Mouse (Mus musculus) hindbrain, postnatal 0 days (tissue): ENCODE results near the gene Susd2. TPM values are rescaled to one million over a fixed set of nuclear protein-coding genes. Genes with fewer than 3 reads are reported as not detected.

Experiments
- ATAC-seq: fragments of 200-750 bp; cut with Nextera tagmentation; 2 replicates; pipeline ENCODE4 v1.8.0; 2017; ENCODE audit warnings: mild to moderate bottlenecking, moderate TSS enrichment, moderate library complexity
- DNase-seq: peaks from one replicate; pipeline ENCODE4 v3.0.0-alpha.2; 2015; ENCODE audit warnings: low spot score
- H3K27ac ChIP-seq: fragments of 300-500 bp; sonication (generic); 2 replicates; pipeline ENCODE4 v1.5.1; 2014; ENCODE audit warnings: mild to moderate bottlenecking
- H3K27me3 ChIP-seq: fragments of 300-500 bp; sonication (generic); 2 replicates; pipeline ENCODE4 v1.6.1; 2014; ENCODE audit warnings: low read length, mixed read lengths; ENCODE audit not compliant: insufficient read depth
- H3K36me3 ChIP-seq: fragments of 300-500 bp; sonication (generic); 2 replicates; pipeline ENCODE4 v1.6.1; 2014; ENCODE audit warnings: low read length, mixed read lengths; ENCODE audit not compliant: insufficient read depth
- H3K4me1 ChIP-seq: fragments of 300-500 bp; sonication (generic); 2 replicates; pipeline ENCODE4 v1.6.1; 2014; ENCODE audit warnings: antibody characterized with exemption, low read length, mixed read lengths; ENCODE audit not compliant: insufficient read depth
- H3K4me2 ChIP-seq: fragments of 300-500 bp; sonication (generic); 2 replicates; pipeline ENCODE4 v1.6.1; 2014; ENCODE audit warnings: low read depth, mild to moderate bottlenecking, low read length, moderate library complexity, mixed read lengths
- H3K4me3 ChIP-seq: fragments of 300-500 bp; sonication (generic); 2 replicates; pipeline ENCODE4 v1.5.1; 2014; ENCODE audit warnings: low read length
- H3K9ac ChIP-seq: fragments of 300-500 bp; sonication (generic); replicated peaks from 2 replicates; pipeline ENCODE4 v1.6.1; 2014; ENCODE audit warnings: mild to moderate bottlenecking, low read length, moderate library complexity, mixed read lengths
- H3K9me3 ChIP-seq: fragments of 300-500 bp; sonication (generic); 2 replicates; pipeline ENCODE4 v1.6.1; 2016; ENCODE audit warnings: low read length, mixed read lengths
- CTCF ChIP-seq: IDR thresholded peaks from 2 replicates; pipeline ENCODE4 v1.5.1; 2016; ENCODE audit warnings: antibody characterized with exemption, control low read depth, low read depth
- WGBS: fragments of 180-500 bp; shearing (Covaris S2); extraction: QIAGEN DNeasy Blood & Tissue Kit; methylation state at CpG from one replicate; pipeline ENCODE4 v1.1.7; 2014; 5-methylcytosine and 5-hydroxymethylcytosine counted together
- polyA plus RNA-seq: library from polyadenylated mRNA; unstranded; fragments of >200 nt; fragmentation: Nextera tagmentation; extraction: Ambion mirVana; gene quantifications from 2 replicates; pipeline ENCODE4 v1.2.1, GENCODE M21; 2015
- total RNA-seq: library from RNA; depleted of rRNA; stranded (reverse); fragments of >200 nt; gene quantifications from 2 replicates; pipeline ENCODE4 v1.2.3, GENCODE M21; 2014

The Susd2 gene
- total and polyA plus RNA-seq, 2 experiments from 2014 or later, result 11.2 to 14.4 TPM

DNA sequence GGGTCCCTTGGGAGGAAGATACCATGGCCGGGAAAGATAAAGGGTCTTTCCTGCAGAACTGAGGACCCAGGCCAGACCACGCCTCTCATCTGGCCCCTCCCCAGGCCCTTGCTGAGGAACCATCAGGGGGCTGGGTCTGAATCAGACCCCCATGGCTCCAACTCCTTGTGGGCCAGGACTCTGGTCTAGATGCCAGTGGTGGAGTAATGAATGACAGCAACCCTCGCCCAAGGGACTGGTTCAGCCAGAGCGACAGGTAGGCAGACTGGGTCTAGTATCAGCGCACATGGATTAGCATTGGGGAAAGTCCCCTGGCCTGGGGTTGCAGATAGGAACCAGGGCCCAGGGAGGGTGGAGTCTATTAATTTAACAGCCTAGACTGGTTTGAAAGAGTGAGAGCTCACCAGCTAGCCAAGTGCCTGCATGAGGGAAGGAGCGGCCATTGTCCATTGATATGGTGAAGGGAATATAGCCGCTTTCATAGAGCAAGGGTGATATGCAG lies 2.0 kb downstream of the Susd2 start:
- Histone ChIP-seq H3K27me3 (no peaks in the 10 kb centered on the region), H3K27ac (no peak overlapping the region), H3K4me3 (no peak overlapping the region), H3K9ac (no peak overlapping the region), H3K4me1 (peaks cover 9% of the 10 kb centered on the region; the same call in 1 of the 2 replicates), H3K36me3 (no peaks in the 10 kb centered on the region; the same call in 1 of the 2 replicates), H3K9me3 (no peaks in the 10 kb centered on the region), H3K4me2 (no peak overlapping the region)
- ATAC-seq (no peak), DNase-seq (no peak)
- no peak for TF ChIP-seq CTCF
- 94% methylated on average over 7 of the region's 7 CpGs for WGBS

DNA sequence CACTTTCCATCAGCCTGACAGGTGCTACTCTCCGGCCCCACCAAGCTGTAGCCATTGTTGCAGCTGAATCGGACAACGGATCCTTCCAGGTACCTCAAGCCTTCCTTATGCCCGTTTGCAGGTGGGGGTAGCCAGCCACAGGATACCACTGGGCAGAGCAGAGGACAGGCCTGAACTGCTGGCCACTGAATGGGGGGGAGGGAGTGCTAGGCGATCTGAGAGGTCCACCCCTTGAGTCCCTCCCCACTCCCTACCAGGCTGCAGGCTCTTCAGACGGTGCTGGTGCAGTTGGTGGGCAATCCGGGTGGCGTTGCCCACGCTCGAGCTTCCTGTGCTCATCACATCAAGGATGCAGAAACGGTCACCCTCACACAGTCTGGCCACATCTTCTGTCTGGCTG lies 6.1 kb downstream of the Susd2 start:
- Histone ChIP-seq H3K4me3 (no peak overlapping the region), H3K27ac (no peak overlapping the region), H3K36me3 (no peaks in the 10 kb centered on the region), H3K4me1 (no peaks in the 10 kb centered on the region; the same call in none of the 2 replicates), H3K4me2 (no peak overlapping the region), H3K9ac (no peak overlapping the region), H3K27me3 (no peaks in the 10 kb centered on the region), H3K9me3 (no peaks in the 10 kb centered on the region)
- no peak for TF ChIP-seq CTCF
- 89% methylated on average over 11 of the region's 11 CpGs for WGBS
- ATAC-seq, result no peak
- DNase-seq, result no peak

DNA sequence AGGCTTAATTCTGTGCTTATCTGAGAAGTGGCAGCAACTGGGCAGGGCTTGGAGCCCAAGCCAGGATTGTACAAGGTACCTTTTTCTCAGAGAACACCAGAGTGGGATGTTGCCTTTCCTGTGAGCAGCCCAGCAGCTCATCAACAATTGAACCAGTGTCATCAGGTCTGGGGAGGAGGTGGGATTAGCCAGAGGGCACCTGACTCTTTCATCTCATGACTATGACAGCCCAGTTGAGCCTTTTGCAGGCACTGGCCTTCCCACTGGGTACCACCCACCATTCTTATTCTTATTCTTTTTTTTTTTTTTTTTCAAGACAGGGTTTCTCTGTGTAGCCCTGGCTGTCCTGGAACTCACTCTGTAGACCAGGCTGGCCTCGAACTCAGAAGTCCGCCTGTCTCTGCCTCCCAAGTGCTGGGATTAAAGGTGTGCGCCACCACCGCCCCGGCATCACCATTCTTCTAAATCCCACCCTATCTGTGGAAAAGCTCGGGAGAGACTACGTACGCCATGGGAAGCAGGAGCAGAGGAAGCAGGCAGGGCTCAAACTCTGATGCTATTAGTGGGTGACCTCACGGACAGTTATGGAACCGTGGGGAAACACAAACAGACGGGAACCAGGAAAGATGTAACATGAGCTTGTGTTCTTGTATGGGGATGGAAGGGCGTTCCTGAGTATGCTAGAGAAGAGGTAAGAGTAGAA lies 7.6 kb downstream of the Susd2 start:
- no peak for ATAC-seq
- no peak for DNase-seq
- no peak overlapping the region for H3K27ac ChIP-seq
- H3K4me1 ChIP-seq, result no peaks in the 10 kb centered on the region; the same call in none of the 2 replicates
- no peak overlapping the region for H3K4me2 ChIP-seq
- no peaks in the 10 kb centered on the region for H3K36me3 ChIP-seq
- no peaks in the 10 kb centered on the region for H3K27me3 ChIP-seq
- H3K9me3 ChIP-seq, result no peaks in the 10 kb centered on the region
- 91% methylated on average over 11 of the region's 12 CpGs for WGBS
- no peak overlapping the region for H3K9ac ChIP-seq
- no peak for TF ChIP-seq CTCF
- H3K4me3 ChIP-seq, result no peak overlapping the region

DNA sequence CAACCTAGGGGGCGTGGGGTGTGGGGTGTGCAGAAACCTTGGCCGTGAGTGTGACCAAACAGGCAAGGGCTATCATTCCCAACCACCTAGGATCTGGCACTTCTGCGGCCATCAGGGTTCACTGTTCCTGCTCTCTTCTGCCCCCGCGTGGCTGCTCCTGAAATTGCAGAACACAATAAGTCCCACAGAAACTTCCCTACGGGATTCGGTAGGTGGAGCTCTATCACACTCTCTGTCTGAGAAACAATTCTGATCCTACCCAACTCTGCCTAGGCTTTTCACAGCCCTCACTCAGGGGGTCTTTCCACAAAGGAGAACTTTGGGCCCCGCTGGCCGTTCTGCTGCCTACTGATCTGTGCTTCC lies 8.1 kb downstream of the Susd2 start:
- H3K27me3 ChIP-seq, result no peaks in the 10 kb centered on the region
- no peak overlapping the region for H3K4me3 ChIP-seq
- DNase-seq (peak; percentile 83), ATAC-seq (peak; percentile 36)
- H3K4me2 ChIP-seq, result no peak overlapping the region
- no peaks in the 10 kb centered on the region for H3K9me3 ChIP-seq
- no peaks in the 10 kb centered on the region for H3K36me3 ChIP-seq
- no peak overlapping the region for H3K9ac ChIP-seq
- H3K4me1 ChIP-seq, result no peaks in the 10 kb centered on the region; the same call in none of the 2 replicates
- WGBS, result 5% methylated on average over 9 of the region's 9 CpGs
- TF ChIP-seq CTCF, result peak; percentile 86
- H3K27ac ChIP-seq, result no peak overlapping the region

DNA sequence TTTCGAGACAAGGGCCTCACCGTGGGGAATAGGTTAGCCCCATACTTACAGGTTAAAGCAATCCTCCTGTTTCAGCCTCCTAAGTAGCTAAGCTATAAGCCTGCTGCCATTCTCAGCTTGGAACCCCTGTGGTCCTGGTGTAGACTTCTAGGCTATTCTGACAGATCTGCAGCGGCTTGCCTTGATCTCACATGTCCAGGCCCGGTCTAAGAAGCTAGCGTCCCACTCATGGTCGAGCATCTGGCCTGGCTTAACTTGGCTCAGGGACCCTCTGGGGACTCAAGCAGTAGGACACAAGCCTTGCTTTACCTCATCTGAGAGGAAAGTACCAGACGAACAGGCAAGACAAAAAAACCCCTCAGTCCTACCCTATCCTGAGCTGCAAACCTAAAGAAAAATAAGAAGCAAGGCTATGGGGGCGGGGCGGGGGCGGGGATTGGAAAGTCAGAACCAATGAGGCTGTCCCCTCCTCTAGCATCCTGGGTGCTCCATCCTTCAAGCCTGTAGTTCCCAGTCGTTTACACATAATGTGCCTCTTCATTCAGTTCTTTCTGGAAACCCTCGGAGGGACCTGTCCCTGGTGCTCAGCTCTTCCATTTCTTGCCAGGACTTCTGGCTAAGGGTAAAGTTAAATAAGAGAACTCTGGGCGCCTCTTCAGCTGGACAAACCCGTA lies 8.7 kb downstream of the Susd2 start:
- Histone ChIP-seq H3K27me3 (no peaks in the 10 kb centered on the region), H3K9ac (no peak overlapping the region), H3K4me2 (no peak overlapping the region), H3K4me3 (no peak overlapping the region), H3K4me1 (no peaks in the 10 kb centered on the region; the same call in none of the 2 replicates), H3K36me3 (no peaks in the 10 kb centered on the region), H3K9me3 (no peaks in the 10 kb centered on the region), H3K27ac (no peak overlapping the region)
- TF ChIP-seq CTCF, result no peak
- WGBS, result 71% methylated on average over 14 of the region's 14 CpGs
- no peak; the same call in 1 of the 2 replicates for ATAC-seq
- DNase-seq, result no peak

DNA sequence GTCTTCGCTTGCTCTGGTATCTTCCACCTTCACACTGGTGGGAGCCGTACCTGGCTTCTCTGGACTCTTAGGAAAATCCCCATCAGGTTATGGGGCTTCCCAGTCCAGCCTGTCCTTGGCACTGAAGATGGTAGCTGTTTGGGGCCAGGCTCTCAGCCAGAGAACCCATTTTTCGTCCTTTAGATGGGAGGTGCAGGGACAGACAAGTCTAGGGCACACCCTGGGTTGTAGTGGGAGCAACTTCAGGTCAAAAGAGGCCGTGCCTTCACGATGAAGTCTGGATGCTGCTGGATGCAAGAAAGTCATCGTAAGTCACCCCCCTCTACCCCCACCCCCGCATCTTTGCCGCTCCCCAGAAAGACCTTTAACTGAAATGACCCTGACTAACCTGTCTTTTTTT lies 9.2 kb downstream of the Susd2 start:
- 93% methylated on average over 8 of the region's 8 CpGs for WGBS
- Histone ChIP-seq H3K4me1 (no peaks in the 10 kb centered on the region; the same call in none of the 2 replicates), H3K9me3 (no peaks in the 10 kb centered on the region), H3K36me3 (no peaks in the 10 kb centered on the region), H3K4me2 (no peak overlapping the region), H3K9ac (no peak overlapping the region), H3K27ac (no peak overlapping the region), H3K27me3 (no peaks in the 10 kb centered on the region), H3K4me3 (no peak overlapping the region)
- no peak for ATAC-seq
- DNase-seq, result no peak
- no peak for TF ChIP-seq CTCF
